Mouse (Mus musculus) intestine, postnatal 0 days (tissue): ENCODE measurements around the gene Zfp607b. TPM values are rescaled to one million over a fixed set of nuclear protein-coding genes. Genes with fewer than 3 reads are reported as not detected.
A peak's percentile ranks its signal among the peaks of the same experiment; 100 is the strongest.

ENCODE experiments used
- ATAC-seq: fragments of 200-750 bp; cut with Nextera tagmentation; 2 replicates; pipeline ENCODE4 v1.8.0; 2017; ENCODE audit warnings: mild to moderate bottlenecking, moderate TSS enrichment, moderate library complexity
- H3K27ac ChIP-seq: fragments of 300-500 bp; sonication (generic); 2 replicates; pipeline ENCODE4 v1.5.1; 2014; ENCODE audit warnings: mild to moderate bottlenecking, low read depth, low read length, moderate library complexity
- H3K27me3 ChIP-seq: fragments of 300-500 bp; sonication (generic); replicated peaks from 2 replicates; pipeline ENCODE4 v1.6.1; 2014; ENCODE audit warnings: low read length, mixed read lengths; ENCODE audit not compliant: control insufficient read depth, insufficient read depth
- H3K36me3 ChIP-seq: fragments of 300-500 bp; sonication (generic); 2 replicates; pipeline ENCODE4 v1.6.1; 2014; ENCODE audit warnings: mild to moderate bottlenecking, moderate library complexity; ENCODE audit not compliant: control insufficient read depth, insufficient read depth
- H3K4me1 ChIP-seq: fragments of 300-500 bp; sonication (generic); replicated peaks from 2 replicates; pipeline ENCODE4 v1.6.1; 2014; ENCODE audit warnings: antibody characterized with exemption, low read length, mixed read lengths; ENCODE audit not compliant: control insufficient read depth, insufficient read depth
- H3K4me2 ChIP-seq: fragments of 300-500 bp; sonication (generic); replicated peaks from 2 replicates; pipeline ENCODE4 v1.6.1; 2014; ENCODE audit warnings: low read depth, mild to moderate bottlenecking, moderate library complexity
- H3K4me3 ChIP-seq: fragments of 300-500 bp; sonication (generic); 2 replicates; pipeline ENCODE4 v1.5.1; 2014; ENCODE audit warnings: low read depth, low read length
- H3K9ac ChIP-seq: fragments of 300-500 bp; sonication (generic); 2 replicates; pipeline ENCODE4 v1.6.1; 2014; ENCODE audit warnings: mild to moderate bottlenecking, low read depth, low read length
- H3K9me3 ChIP-seq: fragments of 300-500 bp; sonication (generic); 2 replicates; pipeline ENCODE4 v1.6.1; 2016; ENCODE audit warnings: mixed run types; ENCODE audit not compliant: control insufficient read depth
- CTCF ChIP-seq: sonication (generic); IDR thresholded peaks from 2 replicates; pipeline ENCODE4 v1.5.1; 2016; ENCODE audit warnings: low read depth, mild to moderate bottlenecking, control low read depth, antibody characterized with exemption, moderate library complexity
- WGBS: fragments of 180-500 bp; shearing (Covaris S2); extraction: QIAGEN DNeasy Blood & Tissue Kit; methylation state at CpG from one replicate; pipeline ENCODE4 v1.1.7; 2014; 5-methylcytosine and 5-hydroxymethylcytosine counted together
- polyA plus RNA-seq: library from polyadenylated mRNA; unstranded; fragments of >200 nt; fragmentation: Nextera tagmentation; extraction: Ambion mirVana; gene quantifications from 2 replicates; pipeline ENCODE4 v1.2.1, GENCODE M21; 2015

Gene Zfp607b
- 1.1 and 1.2 TPM in 2 replicates for polyA plus RNA-seq

DNA sequence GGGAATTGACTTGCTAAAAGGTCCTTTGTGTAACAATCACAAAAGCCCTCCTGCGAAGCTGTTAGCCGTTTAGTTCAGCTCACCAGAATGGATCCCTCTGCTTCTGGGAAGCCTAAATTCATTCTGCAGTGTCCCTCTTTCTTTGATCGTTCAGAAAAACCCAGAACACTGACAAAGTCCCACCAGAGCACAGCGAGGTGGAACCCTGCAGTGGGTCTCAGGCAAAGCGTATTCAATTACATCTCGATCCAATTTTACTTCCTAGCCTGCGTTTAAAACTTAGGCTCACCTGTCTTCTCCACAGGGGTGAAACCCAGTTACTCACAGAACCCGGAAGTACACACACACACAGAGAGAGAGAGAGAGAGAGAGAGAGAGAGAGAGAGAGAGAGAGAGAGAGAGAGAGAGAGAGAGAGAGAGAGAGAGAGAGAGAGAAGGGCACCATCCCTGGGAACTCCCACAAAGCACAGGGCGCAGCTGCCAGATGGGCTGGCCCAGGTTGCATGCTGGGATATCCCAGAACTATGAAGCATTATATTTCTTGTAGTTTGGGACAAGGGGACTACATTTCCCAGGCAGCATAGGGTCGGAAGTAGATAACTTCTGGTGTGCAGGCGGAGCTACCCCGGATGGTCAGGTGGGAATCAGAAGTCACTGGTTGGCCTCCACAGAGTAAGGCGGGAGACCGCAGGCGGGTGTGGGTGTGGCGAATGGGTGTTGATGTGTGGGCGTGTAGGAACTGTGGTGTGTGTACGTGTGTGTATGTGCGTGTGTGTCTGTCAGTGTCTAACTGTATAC, at the start of gene Zfp607b:
Gene Zfp607b, plus strand, starts transcription at position 526 of the 798 bp plus-strand sequence.
- peak; percentile 99 for ATAC-seq
- H3K27me3 ChIP-seq, result no peaks in the 10 kb centered on the region
- 1% methylated on average over 19 of the region's 19 CpGs for WGBS
- TF ChIP-seq CTCF, result 0 out of 2 replicates have a peak, but pooled peaks have one; percentile 1
- peak within 1 kb of the TSS; percentile 34 for H3K9ac ChIP-seq
- peak within 1 kb of the TSS; percentile 43 for H3K4me3 ChIP-seq
- no peaks in the 10 kb centered on the region for H3K36me3 ChIP-seq
- no peaks in the 10 kb centered on the region for H3K4me1 ChIP-seq
- peak within 1 kb of the TSS; percentile 42; the same call in 1 of the 2 replicates for H3K27ac ChIP-seq
- no peaks in the 10 kb centered on the region for H3K9me3 ChIP-seq
- peak within 1 kb of the TSS; percentile 79 for H3K4me2 ChIP-seq

DNA sequence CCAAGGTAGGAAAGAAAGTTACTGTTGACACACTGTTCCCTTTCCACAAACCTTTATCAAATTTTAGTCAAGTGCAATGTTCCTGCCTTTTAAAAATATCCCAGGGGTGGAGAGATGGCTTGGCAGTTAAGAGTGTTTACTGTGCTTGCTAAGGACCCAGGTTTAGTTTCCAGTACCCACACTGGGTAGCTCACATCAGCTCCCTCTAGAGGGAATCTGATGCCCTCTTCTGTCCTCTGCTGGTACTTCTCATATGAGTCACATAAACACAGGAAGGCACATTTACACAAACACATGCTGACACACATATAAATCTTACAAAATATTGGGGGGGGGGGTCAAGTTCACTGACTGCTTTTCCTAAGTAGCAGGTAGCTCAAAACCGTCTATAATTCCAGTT, 44.7 kb upstream of the Zfp607b start:
- no peaks in the 10 kb centered on the region for H3K4me1 ChIP-seq
- no peaks in the 10 kb centered on the region for H3K9me3 ChIP-seq
- no peaks in the 10 kb centered on the region for H3K27me3 ChIP-seq
- H3K4me2 ChIP-seq, result no peak overlapping the region
- ATAC-seq, result no peak
- H3K9ac ChIP-seq, result no peak overlapping the region
- no peak overlapping the region for H3K27ac ChIP-seq
- TF ChIP-seq CTCF, result peak; percentile 21; the same call in 1 of the 2 replicates
- WGBS, result 54% methylated on average over 1 of the region's 1 CpGs
- H3K4me3 ChIP-seq, result no peak overlapping the region
- H3K36me3 ChIP-seq, result no peaks in the 10 kb centered on the region

DNA sequence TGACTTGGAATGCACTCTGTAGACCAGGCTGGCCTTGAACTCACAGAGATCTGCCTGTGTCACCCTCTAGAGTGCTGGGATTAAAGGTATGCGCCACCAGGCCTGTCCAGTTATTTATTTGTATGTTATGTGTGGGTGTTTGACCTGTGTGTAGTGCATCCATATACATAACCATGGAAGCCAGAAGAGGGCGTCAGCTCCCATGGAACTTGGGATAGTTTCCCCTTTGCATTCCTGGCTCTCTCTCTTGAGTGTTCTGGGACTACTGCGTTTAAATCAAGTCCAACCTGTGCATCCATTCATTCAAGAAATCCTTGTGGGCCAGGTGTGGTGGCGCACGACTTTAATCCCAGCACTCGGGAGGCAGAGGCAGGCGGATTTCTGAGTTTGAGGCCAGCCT, 42.6 kb upstream of the Zfp607b start:
- Histone ChIP-seq H3K36me3 (no peaks in the 10 kb centered on the region), H3K4me3 (no peak overlapping the region), H3K4me1 (no peaks in the 10 kb centered on the region), H3K27me3 (no peaks in the 10 kb centered on the region), H3K4me2 (no peak overlapping the region), H3K9ac (no peak overlapping the region), H3K9me3 (no peaks in the 10 kb centered on the region), H3K27ac (no peak overlapping the region)
- ATAC-seq, result no peak
- WGBS, result 85% methylated on average over 7 of the region's 7 CpGs
- no peak for TF ChIP-seq CTCF

GRCm38 (mm10) chr7:27647281-27648002, 41.7 kb upstream of the Zfp607b start:
- Histone ChIP-seq H3K9me3 (no peaks in the 10 kb centered on the region), H3K4me1 (no peaks in the 10 kb centered on the region), H3K36me3 (no peaks in the 10 kb centered on the region), H3K27me3 (peaks cover under 1% of the 10 kb centered on the region; the same call in 1 of the 2 replicates), H3K9ac (no peak overlapping the region), H3K4me3 (no peak overlapping the region), H3K4me2 (no peak overlapping the region), H3K27ac (no peak overlapping the region)
- ATAC-seq, result no peak
- WGBS, result 86% methylated on average over 6 of the region's 6 CpGs
- no peak for TF ChIP-seq CTCF

GRCm38 (mm10) chr7:27649723-27650122, 39.4 kb upstream of the Zfp607b start:
- no peak overlapping the region for H3K27ac ChIP-seq
- H3K9ac ChIP-seq, result no peak overlapping the region
- H3K4me3 ChIP-seq, result no peak overlapping the region
- no peak for ATAC-seq
- no peaks in the 10 kb centered on the region for H3K4me1 ChIP-seq
- TF ChIP-seq CTCF, result no peak
- 84% methylated on average over 11 of the region's 11 CpGs for WGBS
- peaks cover 22% of the 10 kb centered on the region for H3K27me3 ChIP-seq
- H3K36me3 ChIP-seq, result no peaks in the 10 kb centered on the region
- H3K9me3 ChIP-seq, result no peaks in the 10 kb centered on the region
- no peak overlapping the region for H3K4me2 ChIP-seq

- Histone ChIP-seq H3K4me1 (no peaks in the 10 kb centered on the region), H3K27me3 (peaks cover 25% of the 10 kb centered on the region), H3K9ac (no peak overlapping the region), H3K4me3 (no peak overlapping the region), H3K4me2 (0 out of 2 replicates have a peak overlapping the region, but pooled peaks have one; percentile 21), H3K36me3 (no peaks in the 10 kb centered on the region), H3K27ac (no peak overlapping the region), H3K9me3 (no peaks in the 10 kb centered on the region)
- TF ChIP-seq CTCF, result peak; percentile 83
- ATAC-seq, result peak; percentile 62
- WGBS, result 5% methylated on average over 10 of the region's 10 CpGs
Observed at GRCm38 (mm10) chr7:27650949-27651348, 38.2 kb upstream of the Zfp607b start.
